Mouse (Mus musculus): Measurements from ENCODE around the gene Epha6. TPM values are rescaled to one million over a fixed set of nuclear protein-coding genes. Genes with fewer than 3 reads are reported as not detected.

The Epha6 gene
- polyA plus RNA-seq, 1 experiment from 2014 or later: 0.19 TPM

DNA sequence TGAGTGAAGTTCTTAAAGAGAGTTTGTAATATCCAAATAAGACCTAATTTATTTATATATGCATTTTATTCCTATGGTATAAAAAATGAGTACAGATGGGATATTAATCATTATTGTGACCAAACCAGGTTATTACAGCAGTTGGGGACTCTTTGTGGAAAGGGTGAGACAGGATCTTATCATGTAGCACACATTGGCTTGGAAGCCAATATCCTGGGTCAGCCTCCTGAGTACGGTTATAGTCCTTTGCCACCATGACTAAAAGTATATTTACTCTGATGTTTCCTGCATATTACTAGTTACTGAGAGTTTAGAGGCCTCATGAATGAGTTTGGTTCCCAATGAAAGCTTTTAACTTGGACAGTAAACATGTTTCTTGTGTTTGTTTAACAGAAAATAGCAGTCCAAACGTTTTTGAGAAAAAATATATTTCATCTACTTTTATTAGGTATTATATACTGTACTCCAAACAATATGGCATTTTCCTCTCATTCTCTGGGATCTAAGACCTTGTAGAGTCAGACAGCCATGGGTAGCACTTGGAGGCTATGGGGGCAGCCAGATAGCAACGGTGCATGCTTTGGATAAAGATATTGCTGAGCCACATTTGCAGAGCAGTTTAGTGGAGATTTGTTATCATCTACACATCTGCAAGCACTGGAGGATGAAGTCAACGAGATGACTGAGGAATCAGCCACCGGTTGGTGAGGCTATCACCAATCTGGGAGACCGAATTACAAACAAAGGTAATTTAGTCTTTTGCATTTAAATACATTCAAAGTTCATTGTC is 340.4 kb downstream of the Epha6 start:
- H3K4me3 ChIP-seq (ENCODE audit: control insufficient read depth in 1 of 2, insufficient read depth in 1 of 2, low read depth in 1 of 2, low read length in 2 of 2): no peak overlapping the region
- no peaks in the 10 kb centered on the region for H3K4me1 ChIP-seq (ENCODE audit: control insufficient read depth in 2 of 2, insufficient read depth in 2 of 2, low read length in 2 of 2)
- H3K27ac ChIP-seq (replicated peaks in 1 of 2; ENCODE audit: control insufficient read depth in 1 of 2, insufficient read depth in 1 of 2, low read depth in 2 of 2, low read length in 2 of 2): no peak overlapping the region
- no peaks in the 10 kb centered on the region for H3K27me3 ChIP-seq (ENCODE audit: control insufficient read depth, insufficient read depth, low read length)
- no peak for ATAC-seq (ENCODE audit: insufficient number of reproducible peaks, insufficient read depth, low FRiP score, low read depth)
- H3K4me2 ChIP-seq (ENCODE audit: low read length): no peak overlapping the region
- no peak overlapping the region for H3K9ac ChIP-seq (ENCODE audit: low read length)
- H3K36me3 ChIP-seq (ENCODE audit: control insufficient read depth, insufficient read depth, low read length): no peaks in the 10 kb centered on the region
- WGBS: 55% methylated on average over 6 of the region's 6 CpGs
- no peaks in the 10 kb centered on the region for H3K9me3 ChIP-seq (ENCODE audit: control insufficient read depth, low read length)

DNA sequence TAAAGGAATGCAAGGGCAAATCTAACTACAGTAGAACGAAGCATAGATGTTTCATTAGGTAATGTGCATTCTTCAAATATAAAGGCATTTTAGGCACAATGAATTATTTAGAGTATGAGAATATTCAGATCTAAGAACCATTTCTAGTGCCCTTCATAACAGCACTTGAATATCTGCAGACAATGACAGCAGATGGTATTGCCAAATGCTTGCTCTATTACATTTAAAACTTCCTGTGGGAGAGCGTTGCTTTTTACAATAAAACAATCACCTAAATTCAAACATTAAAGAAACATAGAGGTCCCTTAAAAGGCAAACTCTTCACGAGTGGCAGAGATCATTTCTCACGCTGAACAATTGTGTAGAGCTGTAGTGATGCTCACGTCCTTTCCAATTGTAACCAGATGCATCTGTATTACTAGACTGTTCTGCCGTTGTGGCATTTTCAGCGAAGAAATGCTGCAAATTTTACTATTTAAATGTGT is 347.1 kb downstream of the Epha6 start:
- no peak overlapping the region for H3K4me2 ChIP-seq (ENCODE audit: low read length)
- H3K4me3 ChIP-seq (ENCODE audit: control insufficient read depth in 1 of 2, insufficient read depth in 1 of 2, low read depth in 1 of 2, low read length in 2 of 2): no peak overlapping the region
- H3K27me3 ChIP-seq (ENCODE audit: control insufficient read depth, insufficient read depth, low read length): no peaks in the 10 kb centered on the region
- no peak overlapping the region for H3K27ac ChIP-seq (replicated peaks in 1 of 2; ENCODE audit: control insufficient read depth in 1 of 2, insufficient read depth in 1 of 2, low read depth in 2 of 2, low read length in 2 of 2)
- ATAC-seq (ENCODE audit: insufficient number of reproducible peaks, insufficient read depth, low FRiP score, low read depth): no peak
- no peaks in the 10 kb centered on the region for H3K36me3 ChIP-seq (ENCODE audit: control insufficient read depth, insufficient read depth, low read length)
- no peaks in the 10 kb centered on the region for H3K4me1 ChIP-seq (ENCODE audit: control insufficient read depth in 2 of 2, insufficient read depth in 2 of 2, low read length in 2 of 2)
- H3K9ac ChIP-seq (ENCODE audit: low read length): no peak overlapping the region
- H3K9me3 ChIP-seq (ENCODE audit: control insufficient read depth, low read length): no peaks in the 10 kb centered on the region
- 81% methylated on average over 7 of the region's 7 CpGs for WGBS

GRCm38 (mm10) chr16:60257623-60258022 is 347.7 kb downstream of the Epha6 start:
- 60% methylated on average over 2 of the region's 2 CpGs for WGBS
- Histone ChIP-seq H3K36me3 (ENCODE audit: control insufficient read depth, insufficient read depth, low read length) (no peaks in the 10 kb centered on the region), H3K4me1 (ENCODE audit: control insufficient read depth in 2 of 2, insufficient read depth in 2 of 2, low read length in 2 of 2) (no peaks in the 10 kb centered on the region), H3K27me3 (ENCODE audit: control insufficient read depth, insufficient read depth, low read length) (no peaks in the 10 kb centered on the region), H3K9me3 (ENCODE audit: control insufficient read depth, low read length) (no peaks in the 10 kb centered on the region), H3K4me2 (ENCODE audit: low read length) (no peak overlapping the region), H3K4me3 (ENCODE audit: control insufficient read depth in 1 of 2, insufficient read depth in 1 of 2, low read depth in 1 of 2, low read length in 2 of 2) (no peak overlapping the region), H3K27ac (replicated peaks in 1 of 2; ENCODE audit: control insufficient read depth in 1 of 2, insufficient read depth in 1 of 2, low read depth in 2 of 2, low read length in 2 of 2) (no peak overlapping the region), H3K9ac (ENCODE audit: low read length) (no peak overlapping the region)
- no peak for ATAC-seq (ENCODE audit: insufficient number of reproducible peaks, insufficient read depth, low FRiP score, low read depth)

- Histone ChIP-seq H3K27me3 (ENCODE audit: control insufficient read depth, insufficient read depth, low read length) (no peaks in the 10 kb centered on the region), H3K9me3 (ENCODE audit: control insufficient read depth, low read length) (no peaks in the 10 kb centered on the region), H3K4me3 (ENCODE audit: control insufficient read depth in 1 of 2, insufficient read depth in 1 of 2, low read depth in 1 of 2, low read length in 2 of 2) (no peak overlapping the region), H3K9ac (ENCODE audit: low read length) (no peak overlapping the region), H3K27ac (replicated peaks in 1 of 2; ENCODE audit: control insufficient read depth in 1 of 2, insufficient read depth in 1 of 2, low read depth in 2 of 2, low read length in 2 of 2) (no peak overlapping the region), H3K4me2 (ENCODE audit: low read length) (no peak overlapping the region), H3K4me1 (ENCODE audit: control insufficient read depth in 2 of 2, insufficient read depth in 2 of 2, low read length in 2 of 2) (no peaks in the 10 kb centered on the region), H3K36me3 (ENCODE audit: control insufficient read depth, insufficient read depth, low read length) (no peaks in the 10 kb centered on the region)
- WGBS: 58% methylated on average over 4 of the region's 4 CpGs
- ATAC-seq (ENCODE audit: insufficient number of reproducible peaks, insufficient read depth, low FRiP score, low read depth): no peak
These were observed 348.3 kb downstream of the Epha6 start for GRCm38 (mm10) chr16:60257044-60257443.

GRCm38 (mm10) chr16:60239356-60240190 is 365.8 kb downstream of the Epha6 start:
- Histone ChIP-seq H3K9me3 (ENCODE audit: control insufficient read depth, low read length) (no peaks in the 10 kb centered on the region), H3K27ac (replicated peaks in 1 of 2; ENCODE audit: control insufficient read depth in 1 of 2, insufficient read depth in 1 of 2, low read depth in 2 of 2, low read length in 2 of 2) (no peak overlapping the region), H3K27me3 (ENCODE audit: control insufficient read depth, insufficient read depth, low read length) (no peaks in the 10 kb centered on the region), H3K4me2 (ENCODE audit: low read length) (no peak overlapping the region), H3K9ac (ENCODE audit: low read length) (no peak overlapping the region), H3K36me3 (ENCODE audit: control insufficient read depth, insufficient read depth, low read length) (no peaks in the 10 kb centered on the region), H3K4me1 (ENCODE audit: control insufficient read depth in 2 of 2, insufficient read depth in 2 of 2, low read length in 2 of 2) (no peaks in the 10 kb centered on the region), H3K4me3 (ENCODE audit: control insufficient read depth in 1 of 2, insufficient read depth in 1 of 2, low read depth in 1 of 2, low read length in 2 of 2) (no peak overlapping the region)
- WGBS: 75% methylated on average over 2 of the region's 2 CpGs
- no peak for ATAC-seq (ENCODE audit: insufficient number of reproducible peaks, insufficient read depth, low FRiP score, low read depth)

DNA sequence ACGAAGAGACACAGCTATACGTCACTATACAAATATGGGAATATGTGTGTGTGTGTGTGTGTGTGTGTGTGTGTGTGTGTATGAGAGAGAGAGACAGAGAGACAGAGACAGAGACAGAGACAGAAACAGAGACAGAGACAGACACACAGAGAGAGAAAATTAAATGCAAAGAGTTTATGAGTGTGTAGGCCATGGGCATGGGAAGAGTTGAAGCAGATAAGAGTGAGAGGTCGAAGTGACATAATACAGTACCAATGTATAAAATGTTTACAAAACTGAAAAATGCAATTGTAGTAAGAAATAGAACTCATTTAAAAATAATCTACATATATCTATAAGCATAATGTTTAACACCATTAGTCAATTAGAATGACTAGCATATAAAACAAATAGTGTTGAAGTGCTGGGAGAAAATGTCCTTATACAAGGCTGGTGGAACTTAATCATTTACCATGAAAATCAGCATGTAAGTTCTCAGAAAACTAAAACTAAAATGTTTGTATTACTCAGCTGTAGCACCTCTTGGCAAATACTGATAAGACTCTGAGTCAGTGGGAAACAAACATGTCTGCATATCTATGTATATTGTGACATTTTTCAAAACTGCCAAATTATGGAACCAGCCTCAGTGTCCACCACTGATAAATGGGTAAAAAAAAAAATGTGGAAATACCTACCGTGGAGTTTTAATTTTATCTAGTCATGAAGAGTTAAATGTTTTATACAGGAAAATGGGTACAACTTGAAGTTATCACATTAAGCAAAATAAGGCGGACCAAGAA is 371.2 kb downstream of the Epha6 start:
- Histone ChIP-seq H3K4me1 (ENCODE audit: control insufficient read depth in 2 of 2, insufficient read depth in 2 of 2, low read length in 2 of 2) (no peaks in the 10 kb centered on the region), H3K9ac (ENCODE audit: low read length) (no peak overlapping the region), H3K27me3 (ENCODE audit: control insufficient read depth, insufficient read depth, low read length) (no peaks in the 10 kb centered on the region), H3K9me3 (ENCODE audit: control insufficient read depth, low read length) (no peaks in the 10 kb centered on the region), H3K4me3 (ENCODE audit: control insufficient read depth in 1 of 2, insufficient read depth in 1 of 2, low read depth in 1 of 2, low read length in 2 of 2) (no peak overlapping the region), H3K4me2 (ENCODE audit: low read length) (no peak overlapping the region), H3K27ac (replicated peaks in 1 of 2; ENCODE audit: control insufficient read depth in 1 of 2, insufficient read depth in 1 of 2, low read depth in 2 of 2, low read length in 2 of 2) (no peak overlapping the region), H3K36me3 (ENCODE audit: control insufficient read depth, insufficient read depth, low read length) (no peaks in the 10 kb centered on the region)
- ATAC-seq (ENCODE audit: insufficient number of reproducible peaks, insufficient read depth, low FRiP score, low read depth): no peak
- 84% methylated on average over 5 of the region's 5 CpGs for WGBS

DNA sequence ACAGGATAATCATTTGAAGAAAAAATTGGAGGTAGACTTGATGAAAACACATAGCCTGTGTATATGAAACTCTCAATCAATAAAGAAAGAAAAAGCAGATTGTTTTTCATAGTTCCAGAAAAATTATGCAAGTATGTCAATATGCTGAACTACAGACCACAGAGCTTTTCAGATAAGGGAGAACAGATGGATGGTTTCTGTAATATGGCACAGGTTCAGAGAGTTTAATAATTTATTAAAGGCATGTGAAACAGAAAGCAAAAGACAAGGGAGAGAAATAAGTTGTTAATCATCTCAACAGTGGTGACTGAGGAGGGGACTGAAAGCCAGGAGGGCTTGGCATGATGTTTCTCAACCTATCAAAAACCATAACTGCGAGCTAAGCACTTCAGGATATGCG is 372.3 kb downstream of the Epha6 start:
- no peaks in the 10 kb centered on the region for H3K36me3 ChIP-seq (ENCODE audit: control insufficient read depth, insufficient read depth, low read length)
- no peak overlapping the region for H3K4me3 ChIP-seq (ENCODE audit: control insufficient read depth in 1 of 2, insufficient read depth in 1 of 2, low read depth in 1 of 2, low read length in 2 of 2)
- no peaks in the 10 kb centered on the region for H3K27me3 ChIP-seq (ENCODE audit: control insufficient read depth, insufficient read depth, low read length)
- H3K9ac ChIP-seq (ENCODE audit: low read length): no peak overlapping the region
- no peak overlapping the region for H3K4me2 ChIP-seq (ENCODE audit: low read length)
- no peaks in the 10 kb centered on the region for H3K9me3 ChIP-seq (ENCODE audit: control insufficient read depth, low read length)
- H3K4me1 ChIP-seq (ENCODE audit: control insufficient read depth in 2 of 2, insufficient read depth in 2 of 2, low read length in 2 of 2): no peaks in the 10 kb centered on the region
- 83% methylated on average over 2 of the region's 2 CpGs for WGBS
- no peak for ATAC-seq (ENCODE audit: insufficient number of reproducible peaks, insufficient read depth, low FRiP score, low read depth)
- no peak overlapping the region for H3K27ac ChIP-seq (replicated peaks in 1 of 2; ENCODE audit: control insufficient read depth in 1 of 2, insufficient read depth in 1 of 2, low read depth in 2 of 2, low read length in 2 of 2)
